Mouse (Mus musculus) layer of hippocampus, adult 11-12 months (tissue): ENCODE data around the gene Coa7.
"Not testable (repeated sequence)": the region's sequence is repeated elsewhere in the genome, so short reads cannot be mapped to it uniquely, and the experiment has no call there.

Source experiments
- DNase-seq: peaks from one replicate; pipeline ENCODE4 v3.0.0; 2022; ENCODE audit warnings: low spot score

Coa7 gene

DNA sequence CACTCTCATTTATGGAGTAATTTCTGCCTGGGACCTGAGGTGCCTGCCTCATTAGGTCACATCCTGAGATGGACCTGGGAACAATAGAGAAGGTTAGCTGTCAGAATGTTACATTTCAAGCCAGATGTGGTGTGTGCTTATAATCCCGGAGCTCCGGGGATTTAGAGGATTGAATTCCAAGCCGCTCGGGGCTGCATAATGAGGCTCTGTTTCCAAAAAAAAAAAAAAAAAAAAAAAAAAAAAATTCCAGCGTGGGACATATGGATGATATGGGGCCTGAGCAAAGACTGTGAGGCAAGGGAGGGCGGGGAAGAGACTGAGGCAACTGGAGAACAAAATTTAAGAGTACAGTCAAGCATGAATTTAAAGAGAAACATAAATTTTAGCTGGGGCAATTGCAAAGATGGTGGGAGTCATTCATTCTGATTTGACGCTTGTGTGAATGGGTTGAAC, 16.7 kb downstream of the Coa7 start:
- no peak for DNase-seq

DNA sequence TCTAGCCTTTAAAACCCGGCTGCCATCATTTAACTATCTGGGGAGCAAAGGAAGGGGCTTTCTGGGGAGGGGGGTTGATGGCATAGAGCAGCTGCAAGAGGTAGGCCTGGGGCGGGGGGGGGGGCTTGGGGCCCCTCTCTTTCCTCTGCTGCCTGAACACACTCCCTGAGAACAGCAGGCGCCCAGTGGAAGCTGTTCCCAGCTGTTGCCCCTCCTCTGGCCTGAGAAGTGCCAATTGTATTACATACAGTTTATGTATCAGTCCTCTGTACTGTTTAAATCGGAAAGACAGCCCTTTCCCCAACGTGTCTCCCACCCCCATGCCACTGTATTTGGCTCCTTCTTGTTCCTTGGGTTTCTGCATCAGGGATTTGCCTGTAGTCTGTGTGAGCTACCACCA, 17.9 kb downstream of the Coa7 start:
- DNase-seq: no peak

DNA sequence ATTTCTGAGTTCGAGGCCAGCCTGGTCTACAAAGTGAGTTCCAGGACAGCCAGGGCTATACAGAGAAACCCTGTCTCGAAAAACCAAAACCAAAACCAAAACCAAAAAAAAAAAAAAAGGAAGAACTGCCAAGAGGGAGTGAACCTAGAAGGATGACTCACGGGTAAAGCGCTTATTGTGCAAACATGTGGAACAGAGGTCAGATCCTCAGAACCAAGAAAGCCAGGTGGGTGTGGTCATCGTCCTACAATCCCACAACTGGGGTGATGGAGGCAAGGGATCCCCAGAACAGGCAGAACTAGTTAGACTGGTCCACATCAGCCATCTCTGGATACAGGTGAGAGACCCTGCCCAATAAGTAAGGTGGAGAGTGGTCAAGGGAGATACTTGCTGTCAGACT, 19.2 kb downstream of the Coa7 start:
- DNase-seq: no peak

GRCm38 (mm10) chr4:108348256-108348875, 20.4 kb downstream of the Coa7 start:
- no peak for DNase-seq

- no peak for DNase-seq
Measured at GRCm38 (mm10) chr4:108349064-108349463, 21.1 kb downstream of the Coa7 start.

- DNase-seq: no peak
Measured at GRCm38 (mm10) chr4:108349836-108350547, 22.1 kb downstream of the Coa7 start.

GRCm38 (mm10) chr4:108350819-108351218, 22.9 kb downstream of the Coa7 start:
- no peak for DNase-seq

- DNase-seq: not testable (repeated sequence)
Measured at GRCm38 (mm10) chr4:108353591-108353990, 25.7 kb downstream of the Coa7 start.

- no peak for DNase-seq
Measured at GRCm38 (mm10) chr4:108357458-108357857, 29.5 kb downstream of the Coa7 start.

DNA sequence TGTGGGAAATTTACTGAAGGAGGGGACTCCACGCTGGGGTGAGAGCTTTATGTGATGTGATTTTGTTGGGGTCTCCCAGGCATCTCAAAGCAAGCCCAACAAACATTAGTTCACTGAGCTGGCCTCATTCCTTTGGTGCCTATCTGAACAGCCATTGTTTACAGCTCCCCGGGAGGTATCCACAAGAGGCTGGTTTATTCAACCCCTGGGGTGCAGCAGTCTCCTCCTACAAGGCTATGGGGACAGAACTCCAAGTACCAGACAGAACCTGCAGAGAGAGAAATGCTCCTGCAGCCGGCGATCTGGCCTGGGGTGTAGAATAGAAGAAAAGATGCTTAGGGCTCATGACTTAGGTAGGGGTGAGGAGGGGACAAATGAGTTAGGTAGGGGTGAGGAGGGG, 30.6 kb downstream of the Coa7 start:
- DNase-seq: no peak

DNA sequence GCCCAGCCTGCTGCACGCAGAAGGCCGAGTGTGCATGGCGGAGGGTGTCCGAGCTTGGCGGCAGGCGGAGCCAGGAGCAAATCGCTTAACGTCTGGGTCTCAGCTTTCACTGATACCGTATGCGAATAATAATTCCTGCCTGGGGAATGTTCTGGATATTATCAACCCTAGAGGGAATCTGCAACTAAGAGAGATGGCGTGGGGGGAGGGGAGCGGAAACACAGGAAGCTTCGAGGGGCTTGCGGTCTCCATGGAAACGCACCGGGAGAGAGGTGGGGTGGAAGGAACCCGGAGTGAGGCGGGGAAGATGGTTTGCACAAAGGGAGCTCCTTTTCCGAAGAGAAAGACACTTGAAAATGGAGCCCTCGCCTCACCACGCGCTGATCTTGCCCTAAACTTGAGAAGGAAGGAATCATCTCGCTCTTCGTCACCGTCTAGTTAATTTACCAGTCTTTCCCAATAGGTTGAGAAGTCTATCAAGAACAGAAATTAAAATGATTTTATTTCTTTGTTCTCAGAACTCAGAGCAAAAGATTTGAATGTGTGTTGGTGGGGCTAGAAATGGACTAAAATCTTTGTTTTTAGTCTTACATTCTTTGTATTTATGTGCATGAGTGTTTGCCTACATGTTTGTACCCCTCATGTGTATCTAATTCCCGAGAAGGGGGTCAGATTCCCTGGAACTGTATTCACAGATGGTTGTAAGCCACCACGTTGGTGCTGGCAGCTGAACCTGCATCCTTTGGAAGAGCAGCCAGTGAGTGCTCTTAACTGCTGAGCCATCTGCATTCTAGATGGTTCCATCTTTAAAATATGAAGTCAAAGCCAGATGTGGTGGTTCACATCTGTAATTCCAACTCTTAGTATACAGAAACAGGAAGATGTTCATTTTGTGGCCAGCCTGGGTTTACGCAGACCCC, 32.5 kb downstream of the Coa7 start:
- DNase-seq: peak; percentile 32

DNA sequence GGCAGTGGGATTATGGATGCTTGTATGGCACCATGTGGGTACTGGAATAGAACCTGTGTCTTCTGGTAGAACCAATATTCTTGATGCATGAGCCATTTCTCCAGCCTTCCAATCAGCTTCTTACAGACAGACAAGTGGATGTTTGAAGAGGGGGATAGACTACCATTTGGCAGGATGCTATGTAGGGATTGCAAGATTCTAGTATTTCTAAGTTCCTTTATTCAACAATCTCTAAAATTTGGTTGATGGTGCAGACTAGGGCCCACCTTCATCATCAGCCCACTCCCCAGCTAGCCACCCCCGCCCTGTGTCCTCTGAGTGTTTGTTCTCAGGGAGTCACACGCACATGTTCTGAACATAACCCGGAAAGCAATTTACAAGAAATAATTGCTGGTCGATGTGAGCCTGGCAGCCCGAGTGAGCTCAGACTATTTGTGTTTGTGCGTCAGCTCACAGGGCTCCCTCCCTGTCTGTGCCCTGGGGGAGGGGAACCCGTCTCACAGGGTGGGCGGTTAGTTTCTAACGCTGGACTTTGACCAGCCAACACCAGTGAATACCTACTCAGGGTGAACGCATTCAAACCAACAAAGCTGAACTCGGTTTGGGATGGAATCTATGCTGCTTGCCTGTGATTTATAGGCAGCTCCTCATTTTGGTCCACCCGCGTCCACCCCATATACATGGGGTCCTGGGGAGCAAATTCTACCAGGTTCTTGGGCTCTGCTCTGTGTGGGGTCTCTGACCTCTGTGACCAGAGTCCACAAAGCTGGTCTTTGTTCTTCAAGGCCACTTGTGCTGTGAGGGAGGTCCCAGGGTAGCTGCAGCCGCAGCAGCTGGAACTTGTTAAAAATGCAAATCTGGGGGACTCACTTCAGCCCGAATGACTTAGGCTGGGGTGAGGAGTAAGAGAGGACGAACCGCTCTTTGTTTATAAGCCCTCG, 34.7 kb downstream of the Coa7 start:
- DNase-seq: no peak

DNA sequence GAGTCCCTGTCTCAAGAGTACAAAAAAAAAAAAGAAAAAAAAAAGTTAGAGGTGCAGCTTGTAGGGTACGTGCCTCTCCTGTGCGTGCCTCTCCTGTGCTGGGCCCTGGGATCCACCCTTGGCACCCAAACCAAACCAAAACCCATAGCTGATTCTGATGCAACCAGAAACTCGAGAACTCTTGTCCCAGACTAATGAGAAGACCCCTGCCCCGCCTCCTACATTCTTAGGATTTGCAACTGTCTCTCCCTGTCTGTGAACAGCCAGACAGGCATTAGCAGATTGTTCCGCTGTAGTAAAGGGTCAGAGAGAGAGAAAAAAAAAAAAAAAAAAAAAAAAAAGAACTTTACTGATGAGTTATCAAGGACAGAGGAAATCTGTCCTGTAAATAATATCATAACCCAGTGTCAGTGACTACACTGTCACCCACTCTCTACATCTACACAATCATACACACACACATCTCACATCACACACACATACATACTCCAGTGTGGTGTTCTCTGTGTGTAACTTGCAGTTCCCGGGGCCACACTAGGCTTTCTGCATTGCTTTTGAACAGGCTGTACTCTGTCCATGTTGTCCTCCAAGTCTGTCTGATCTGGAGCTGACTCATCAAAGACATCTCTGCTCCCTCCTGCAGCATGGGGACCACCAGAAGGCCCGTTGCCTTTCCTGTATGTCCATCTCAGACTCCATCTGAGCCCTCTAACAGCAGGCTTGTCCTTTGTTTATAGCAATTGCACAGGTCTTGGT, 35.6 kb downstream of the Coa7 start:
- no peak for DNase-seq

DNA sequence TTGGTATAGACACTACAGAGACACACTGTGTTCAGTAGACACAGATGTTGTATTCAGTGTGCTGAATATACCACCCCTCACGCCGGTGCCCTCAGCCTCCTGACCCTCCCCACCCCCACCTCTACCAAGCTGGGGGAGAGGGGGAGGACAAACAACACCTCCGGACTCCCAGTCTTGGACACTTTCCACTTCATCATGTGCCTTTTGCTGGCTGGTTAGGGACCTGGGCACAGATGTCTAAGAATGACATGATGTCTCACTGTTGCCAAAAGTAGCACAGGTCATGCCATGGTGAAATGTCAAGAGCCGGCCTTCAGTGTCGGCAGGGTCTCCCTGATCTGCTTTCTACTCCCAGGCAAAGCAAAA, 36.2 kb downstream of the Coa7 start:
- no peak for DNase-seq

GRCm38 (mm10) chr4:108369254-108369653, 41.3 kb downstream of the Coa7 start:
- DNase-seq: peak; percentile 6

DNA sequence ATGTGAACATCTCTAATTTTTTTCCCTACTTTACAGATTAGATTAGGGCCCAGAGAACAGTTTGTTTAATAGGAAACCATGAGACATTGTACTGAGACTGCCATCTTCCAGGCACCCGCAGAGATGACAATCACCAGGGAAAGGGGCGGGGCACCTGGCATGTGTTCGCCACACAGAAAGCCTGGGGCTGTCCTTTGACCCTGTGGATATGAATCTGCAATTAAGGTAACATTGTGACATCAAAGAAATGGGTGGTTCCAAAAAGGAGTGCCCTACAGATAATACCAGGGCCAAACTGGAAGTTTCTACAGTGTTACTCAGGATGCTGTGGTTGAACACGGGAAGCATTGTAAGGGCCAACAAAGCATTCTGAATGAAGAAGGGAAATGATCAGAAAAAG, 42.5 kb downstream of the Coa7 start:
- no peak for DNase-seq

DNA sequence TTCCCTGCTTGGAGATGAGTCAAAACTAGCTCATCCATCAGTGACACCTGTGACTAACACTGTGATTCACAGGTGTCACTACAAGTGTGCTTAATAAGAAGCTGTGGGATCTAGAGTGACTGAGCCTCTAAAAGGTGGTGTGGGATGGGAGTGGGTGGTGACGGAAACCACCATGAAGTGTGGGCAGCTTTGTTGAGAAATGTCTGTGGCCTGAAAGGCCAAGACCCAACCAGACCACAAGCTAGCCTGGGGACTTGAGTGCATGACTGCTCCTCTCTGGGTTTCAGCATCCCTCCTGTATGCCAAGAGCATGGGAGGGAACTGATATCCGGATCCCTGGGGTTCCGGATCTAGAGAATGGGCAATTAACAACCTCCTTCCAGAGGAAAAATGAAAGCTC, 43.5 kb downstream of the Coa7 start:
- DNase-seq: no peak

- DNase-seq: no peak
Measured at GRCm38 (mm10) chr4:108372166-108372565, 44.2 kb downstream of the Coa7 start.

DNA sequence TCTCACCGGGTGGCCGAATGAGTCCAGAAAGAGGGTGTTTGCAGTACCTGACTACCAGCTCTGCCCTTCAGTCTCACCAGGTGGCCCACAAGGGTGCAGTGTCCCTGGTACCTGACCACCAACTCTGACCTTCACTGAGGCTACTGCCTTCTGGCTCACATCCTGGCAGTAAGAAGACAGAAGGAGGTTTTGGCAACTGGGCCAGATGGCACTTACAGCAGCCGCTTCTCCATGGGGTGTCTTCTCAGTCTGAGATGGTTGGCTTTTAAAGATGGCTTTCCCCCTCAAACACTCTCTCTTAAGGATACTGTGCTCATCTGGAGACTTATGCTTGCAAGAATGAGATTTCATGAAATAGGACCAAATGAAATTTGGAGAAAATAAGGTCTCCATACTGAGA, 51.5 kb downstream of the Coa7 start:
- DNase-seq: no peak

GRCm38 (mm10) chr4:108380146-108380545, 52.2 kb downstream of the Coa7 start:
- no peak for DNase-seq

DNA sequence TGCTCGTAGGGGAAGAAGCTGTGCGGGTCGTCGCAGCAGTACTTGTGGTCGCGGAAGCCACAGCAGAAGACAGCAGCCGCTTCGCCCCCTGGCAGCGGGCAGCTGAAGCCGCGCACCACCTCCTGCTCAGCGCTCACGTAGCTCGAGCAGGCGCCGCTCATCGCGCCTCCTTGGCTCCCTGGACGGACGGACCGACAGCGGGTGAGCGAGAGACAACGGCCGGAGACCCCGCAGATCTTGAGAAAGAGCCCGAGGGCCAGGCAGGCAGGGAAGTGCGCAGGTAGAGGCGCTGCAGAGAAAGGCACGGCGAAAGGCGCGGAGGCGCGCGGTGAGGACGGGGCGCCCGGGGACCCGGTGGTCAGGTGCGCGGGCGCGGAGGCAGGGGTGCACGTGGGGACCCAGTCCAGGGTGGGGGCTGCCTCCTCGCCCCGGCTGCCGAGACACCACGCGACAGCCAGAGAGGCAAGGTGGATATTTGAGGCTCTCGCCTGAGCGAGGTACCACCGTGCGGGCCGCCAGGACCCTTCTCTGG, 55.3 kb downstream of the Coa7 start, which contains the start of gene Shisal2a:
Gene Shisal2a, minus strand, starts transcription at position 167 of the 532 bp plus-strand sequence.
- no peak for DNase-seq
